Mouse (Mus musculus): ENCODE measurements around the gene Rrp1. TPM values are rescaled to one million over a fixed set of nuclear protein-coding genes. Genes with fewer than 3 reads are reported as not detected.

Rrp1 gene
- polyA plus RNA-seq, 1 experiment from 2014 or later: 336 TPM

- H3K4me1 ChIP-seq (replicated peaks; ENCODE audit: control insufficient read depth, insufficient read depth, low read length): peaks cover 9% of the 10 kb centered on the region; the same call in 1 of the 2 replicates
- H3K4me3 ChIP-seq (replicated peaks; ENCODE audit: low read length): no peak overlapping the region
- peaks cover 20% of the 10 kb centered on the region for H3K36me3 ChIP-seq (replicated peaks; ENCODE audit: control insufficient read depth, insufficient read depth)
Measured at GRCm38 (mm10) chr10:78395819-78396624, 16.8 kb downstream of the Rrp1 start.

DNA sequence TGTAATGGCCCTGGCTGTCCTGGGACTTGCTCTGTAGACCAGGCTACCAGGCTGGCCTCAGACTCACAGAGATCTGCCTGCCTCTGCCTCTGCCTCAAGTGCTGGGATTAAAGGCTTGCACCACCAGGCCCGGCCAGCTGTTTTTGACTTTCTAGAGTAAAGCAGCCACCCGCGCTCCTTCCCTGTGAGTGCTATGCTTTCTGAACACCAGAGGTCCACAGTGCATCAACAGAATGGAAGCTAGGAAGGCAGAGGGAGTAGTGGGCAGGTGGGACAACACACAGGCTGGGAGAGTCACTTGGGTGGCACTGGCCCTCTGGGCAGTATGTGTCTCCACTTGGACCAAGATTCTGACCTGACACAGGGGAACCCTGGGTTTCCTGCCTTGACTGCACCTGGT, 17.5 kb downstream of the Rrp1 start:
- peak; percentile 10; the same call in 1 of the 2 replicates for ATAC-seq (ENCODE audit: low FRiP score)

More at GRCm38 (mm10) chr10:78395819-78396624, 16.8 kb downstream of the Rrp1 start:
- Histone ChIP-seq H3K9me3 (ENCODE audit: control insufficient read depth, low read length) (no peaks in the 10 kb centered on the region), H3K27me3 (ENCODE audit: control insufficient read depth, insufficient read depth, low read length) (peaks cover 15% of the 10 kb centered on the region), H3K4me2 (replicated peaks) (peak overlapping the region; percentile 33), H3K27ac (peak overlapping the region; percentile 58; the same call in 1 of the 2 replicates), H3K9ac (no peak overlapping the region)
- peak; percentile 88 for ATAC-seq (ENCODE audit: low FRiP score)
- DNase-seq (ENCODE audit: low spot score): peak; percentile 99
- whole genome bisulfite sequencing: 4% methylated on average over 17 of the region's 17 CpGs

GRCm38 (mm10) chr10:78392072-78392471, 20.8 kb downstream of the Rrp1 start:
- Histone ChIP-seq H3K27ac (no peak overlapping the region), H3K9me3 (ENCODE audit: control insufficient read depth, low read length) (no peaks in the 10 kb centered on the region), H3K9ac (no peak overlapping the region), H3K4me3 (replicated peaks; ENCODE audit: low read length) (no peak overlapping the region), H3K4me2 (replicated peaks) (no peak overlapping the region), H3K27me3 (ENCODE audit: control insufficient read depth, insufficient read depth, low read length) (peaks cover 23% of the 10 kb centered on the region), H3K36me3 (replicated peaks; ENCODE audit: control insufficient read depth, insufficient read depth) (no peaks in the 10 kb centered on the region), H3K4me1 (replicated peaks; ENCODE audit: control insufficient read depth, insufficient read depth, low read length) (peaks cover 11% of the 10 kb centered on the region; the same call in 1 of the 2 replicates)
- ATAC-seq (ENCODE audit: low FRiP score) (no peak), DNase-seq (ENCODE audit: low spot score) (peak; percentile 80)
- 2% methylated on average over 18 of the region's 18 CpGs for WGBS

More for the DNA sequence above, 17.5 kb downstream of the Rrp1 start:
- peak overlapping the region; percentile 58; the same call in 1 of the 2 replicates for H3K27ac ChIP-seq
- no peak for DNase-seq (ENCODE audit: low spot score)
- 74% methylated on average over 3 of the region's 3 CpGs for WGBS
- H3K4me3 ChIP-seq (replicated peaks; ENCODE audit: low read length): no peak overlapping the region
- no peaks in the 10 kb centered on the region for H3K9me3 ChIP-seq (ENCODE audit: control insufficient read depth, low read length)
- H3K36me3 ChIP-seq (replicated peaks; ENCODE audit: control insufficient read depth, insufficient read depth): peaks cover 14% of the 10 kb centered on the region
- peaks cover 21% of the 10 kb centered on the region for H3K27me3 ChIP-seq (ENCODE audit: control insufficient read depth, insufficient read depth, low read length)
- no peak overlapping the region for H3K4me2 ChIP-seq (replicated peaks)
- no peak overlapping the region for H3K9ac ChIP-seq
- H3K4me1 ChIP-seq (replicated peaks; ENCODE audit: control insufficient read depth, insufficient read depth, low read length): peaks cover 9% of the 10 kb centered on the region; the same call in 1 of the 2 replicates

DNA sequence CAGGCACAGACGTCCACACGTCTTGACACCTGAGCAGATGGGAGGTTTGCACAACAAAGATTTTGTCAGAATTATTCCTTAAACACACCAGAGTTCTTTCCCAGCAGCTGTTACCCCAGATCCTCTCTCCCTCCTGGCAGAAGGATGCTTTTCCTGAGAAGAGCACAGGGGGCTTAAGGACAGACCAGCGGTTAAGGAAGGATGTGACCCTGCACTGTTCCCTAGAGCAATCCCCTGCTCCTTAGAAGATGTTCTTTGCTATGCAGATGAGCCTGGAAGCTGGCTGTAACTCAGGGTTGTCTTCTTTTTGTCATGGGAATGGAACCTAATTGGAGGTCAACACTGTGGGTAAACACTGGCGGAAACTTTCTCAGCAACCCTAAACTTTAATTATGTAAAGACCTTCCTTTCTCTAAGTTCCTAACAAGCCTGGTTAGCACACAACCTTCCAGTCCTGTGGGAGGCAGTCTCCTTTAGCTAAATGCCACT, 21.8 kb downstream of the Rrp1 start:
- no peak for DNase-seq (ENCODE audit: low spot score)

GRCm38 (mm10) chr10:78388216-78388980, 24.4 kb downstream of the Rrp1 start:
- Histone ChIP-seq H3K36me3 (replicated peaks; ENCODE audit: control insufficient read depth, insufficient read depth) (no peaks in the 10 kb centered on the region), H3K4me3 (replicated peaks; ENCODE audit: low read length) (no peak overlapping the region), H3K4me2 (replicated peaks) (no peak overlapping the region), H3K9ac (no peak overlapping the region), H3K27ac (no peak overlapping the region), H3K9me3 (ENCODE audit: control insufficient read depth, low read length) (no peaks in the 10 kb centered on the region), H3K4me1 (replicated peaks; ENCODE audit: control insufficient read depth, insufficient read depth, low read length) (0 out of 2 replicates have a peak, but pooled peaks cover 3% of the 10 kb centered on the region), H3K27me3 (ENCODE audit: control insufficient read depth, insufficient read depth, low read length) (peaks cover 23% of the 10 kb centered on the region)
- DNase-seq (ENCODE audit: low spot score): no peak
- ATAC-seq (ENCODE audit: low FRiP score): no peak
- 65% methylated on average over 20 of the region's 20 CpGs for WGBS

More for the DNA sequence above, 21.8 kb downstream of the Rrp1 start:
- Histone ChIP-seq H3K36me3 (replicated peaks; ENCODE audit: control insufficient read depth, insufficient read depth) (no peaks in the 10 kb centered on the region), H3K4me1 (replicated peaks; ENCODE audit: control insufficient read depth, insufficient read depth, low read length) (peaks cover 6% of the 10 kb centered on the region; the same call in 1 of the 2 replicates), H3K4me2 (replicated peaks) (no peak overlapping the region), H3K27ac (no peak overlapping the region), H3K4me3 (replicated peaks; ENCODE audit: low read length) (no peak overlapping the region), H3K27me3 (ENCODE audit: control insufficient read depth, insufficient read depth, low read length) (peaks cover 23% of the 10 kb centered on the region), H3K9ac (no peak overlapping the region), H3K9me3 (ENCODE audit: control insufficient read depth, low read length) (no peaks in the 10 kb centered on the region)
- WGBS: 17% methylated on average over 4 of the region's 4 CpGs
- ATAC-seq (ENCODE audit: low FRiP score): no peak

DNA sequence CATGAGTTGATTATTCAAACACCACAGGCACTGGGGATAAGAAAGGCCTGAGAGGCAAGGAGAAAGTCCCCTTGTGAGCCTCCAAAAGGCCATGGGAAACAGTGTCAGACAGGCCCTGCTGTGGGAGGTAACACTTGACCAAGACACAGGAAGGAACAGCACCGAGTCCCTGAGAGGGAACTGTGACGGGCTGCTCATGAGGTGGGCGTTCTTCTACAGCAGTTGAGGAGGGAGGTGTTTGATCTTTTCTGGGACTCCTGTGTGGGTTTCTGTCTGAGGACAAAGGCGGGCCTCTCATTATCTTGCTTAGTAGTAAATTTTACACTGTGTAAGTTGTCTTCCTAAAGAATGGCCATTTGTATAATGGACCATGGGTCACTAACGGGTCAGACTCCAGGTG, 27.3 kb downstream of the Rrp1 start:
- 75% methylated on average over 5 of the region's 5 CpGs for WGBS
- no peak for ATAC-seq (ENCODE audit: low FRiP score)

GRCm38 (mm10) chr10:78383567-78383966, 29.3 kb downstream of the Rrp1 start:
- Histone ChIP-seq H3K4me2 (replicated peaks) (no peak overlapping the region), H3K4me1 (replicated peaks; ENCODE audit: control insufficient read depth, insufficient read depth, low read length) (0 out of 2 replicates have a peak, but pooled peaks cover under 1% of the 10 kb centered on the region), H3K9ac (no peak overlapping the region), H3K36me3 (replicated peaks; ENCODE audit: control insufficient read depth, insufficient read depth) (no peaks in the 10 kb centered on the region), H3K27me3 (ENCODE audit: control insufficient read depth, insufficient read depth, low read length) (no peaks in the 10 kb centered on the region), H3K9me3 (ENCODE audit: control insufficient read depth, low read length) (no peaks in the 10 kb centered on the region), H3K4me3 (replicated peaks; ENCODE audit: low read length) (no peak overlapping the region), H3K27ac (no peak overlapping the region)
- no peak for DNase-seq (ENCODE audit: low spot score)
- WGBS: 81% methylated on average over 3 of the region's 3 CpGs
- ATAC-seq (ENCODE audit: low FRiP score): no peak

More for the DNA sequence above, 27.3 kb downstream of the Rrp1 start:
- Histone ChIP-seq H3K9me3 (ENCODE audit: control insufficient read depth, low read length) (no peaks in the 10 kb centered on the region), H3K4me3 (replicated peaks; ENCODE audit: low read length) (no peak overlapping the region), H3K4me2 (replicated peaks) (no peak overlapping the region), H3K4me1 (replicated peaks; ENCODE audit: control insufficient read depth, insufficient read depth, low read length) (0 out of 2 replicates have a peak, but pooled peaks cover 3% of the 10 kb centered on the region), H3K27ac (no peak overlapping the region), H3K9ac (no peak overlapping the region), H3K27me3 (ENCODE audit: control insufficient read depth, insufficient read depth, low read length) (peaks cover 3% of the 10 kb centered on the region; the same call in 1 of the 2 replicates), H3K36me3 (replicated peaks; ENCODE audit: control insufficient read depth, insufficient read depth) (no peaks in the 10 kb centered on the region)
- no peak for DNase-seq (ENCODE audit: low spot score)

GRCm38 (mm10) chr10:78378516-78378915, 34.3 kb downstream of the Rrp1 start:
- Histone ChIP-seq H3K9me3 (ENCODE audit: control insufficient read depth, low read length) (no peaks in the 10 kb centered on the region), H3K4me1 (replicated peaks; ENCODE audit: control insufficient read depth, insufficient read depth, low read length) (no peaks in the 10 kb centered on the region), H3K4me3 (replicated peaks; ENCODE audit: low read length) (no peak overlapping the region), H3K27ac (no peak overlapping the region), H3K9ac (no peak overlapping the region), H3K27me3 (ENCODE audit: control insufficient read depth, insufficient read depth, low read length) (no peaks in the 10 kb centered on the region), H3K4me2 (replicated peaks) (no peak overlapping the region), H3K36me3 (replicated peaks; ENCODE audit: control insufficient read depth, insufficient read depth) (no peaks in the 10 kb centered on the region)
- 96% methylated on average over 7 of the region's 7 CpGs for WGBS
- ATAC-seq (ENCODE audit: low FRiP score) (no peak), DNase-seq (ENCODE audit: low spot score) (no peak)
